Mouse (Mus musculus): ENCODE results near the gene Foxp1. TPM values are rescaled to one million over a fixed set of nuclear protein-coding genes. Genes with fewer than 3 reads are reported as not detected.

Gene Foxp1
- polyA plus RNA-seq, 1 experiment, result 68.1 TPM

GRCm38 (mm10) chr6:99028989-99029305 is 493.6 kb downstream of the Foxp1 start:
- TF ChIP-seq CTCF (IDR thresholded peaks at IDR 0.05; ENCODE audit: borderline replicate concordance, extremely low read depth, insufficient read depth, insufficient read length) (no peak), POLR2A (IDR thresholded peaks at IDR 0.05; ENCODE audit: borderline replicate concordance, extremely low read depth, insufficient read depth, insufficient read length, poor library complexity, severe bottlenecking) (no peak)

GRCm38 (mm10) chr6:99028161-99028988 is 494.1 kb downstream of the Foxp1 start:
- peak; percentile 86 for DNase-seq (ENCODE audit: low read depth)
- TF ChIP-seq CTCF (IDR thresholded peaks at IDR 0.05; ENCODE audit: borderline replicate concordance, extremely low read depth, insufficient read depth, insufficient read length) (0 out of 2 replicates have a peak, but pooled peaks have one; percentile 10), POLR2A (IDR thresholded peaks at IDR 0.05; ENCODE audit: borderline replicate concordance, extremely low read depth, insufficient read depth, insufficient read length, poor library complexity, severe bottlenecking) (0 out of 2 replicates have a peak, but pooled peaks have one; percentile 37)

More at GRCm38 (mm10) chr6:99028989-99029305, 493.6 kb downstream of the Foxp1 start:
- no peak for DNase-seq (ENCODE audit: low read depth)

- TF ChIP-seq CTCF (IDR thresholded peaks at IDR 0.05; ENCODE audit: borderline replicate concordance, extremely low read depth, insufficient read depth, insufficient read length) (no peak), POLR2A (IDR thresholded peaks at IDR 0.05; ENCODE audit: borderline replicate concordance, extremely low read depth, insufficient read depth, insufficient read length, poor library complexity, severe bottlenecking) (no peak; the same call in 1 of the 2 replicates)
- DNase-seq (ENCODE audit: low read depth), result peak; percentile 70
These were observed 494.9 kb downstream of the Foxp1 start for GRCm38 (mm10) chr6:99027542-99028160.

- no peak for DNase-seq (ENCODE audit: low read depth)
- TF ChIP-seq CTCF (IDR thresholded peaks at IDR 0.05; ENCODE audit: borderline replicate concordance, extremely low read depth, insufficient read depth, insufficient read length) (no peak), POLR2A (IDR thresholded peaks at IDR 0.05; ENCODE audit: borderline replicate concordance, extremely low read depth, insufficient read depth, insufficient read length, poor library complexity, severe bottlenecking) (no peak)
These were observed 495.6 kb downstream of the Foxp1 start for GRCm38 (mm10) chr6:99026635-99027541.

- DNase-seq (ENCODE audit: low read depth), result no peak
- no peak for TF ChIP-seq CTCF (IDR thresholded peaks at IDR 0.05; ENCODE audit: borderline replicate concordance, extremely low read depth, insufficient read depth, insufficient read length)
- TF ChIP-seq POLR2A (IDR thresholded peaks at IDR 0.05; ENCODE audit: borderline replicate concordance, extremely low read depth, insufficient read depth, insufficient read length, poor library complexity, severe bottlenecking), result no peak
These were observed 496.5 kb downstream of the Foxp1 start for GRCm38 (mm10) chr6:99026040-99026439.

GRCm38 (mm10) chr6:99024588-99024987 is 497.9 kb downstream of the Foxp1 start:
- TF ChIP-seq CTCF (IDR thresholded peaks at IDR 0.05; ENCODE audit: borderline replicate concordance, extremely low read depth, insufficient read depth, insufficient read length) (no peak), POLR2A (IDR thresholded peaks at IDR 0.05; ENCODE audit: borderline replicate concordance, extremely low read depth, insufficient read depth, insufficient read length, poor library complexity, severe bottlenecking) (no peak)
- no peak for DNase-seq (ENCODE audit: low read depth)

GRCm38 (mm10) chr6:99020570-99021444 is 501.7 kb downstream of the Foxp1 start:
- TF ChIP-seq CTCF (IDR thresholded peaks at IDR 0.05; ENCODE audit: borderline replicate concordance, extremely low read depth, insufficient read depth, insufficient read length) (no peak), POLR2A (IDR thresholded peaks at IDR 0.05; ENCODE audit: borderline replicate concordance, extremely low read depth, insufficient read depth, insufficient read length, poor library complexity, severe bottlenecking) (no peak)
- DNase-seq (ENCODE audit: low read depth), result no peak

GRCm38 (mm10) chr6:99019716-99020115 is 502.8 kb downstream of the Foxp1 start:
- DNase-seq (ENCODE audit: low read depth), result no peak
- TF ChIP-seq CTCF (IDR thresholded peaks at IDR 0.05; ENCODE audit: borderline replicate concordance, extremely low read depth, insufficient read depth, insufficient read length), result no peak
- no peak for TF ChIP-seq POLR2A (IDR thresholded peaks at IDR 0.05; ENCODE audit: borderline replicate concordance, extremely low read depth, insufficient read depth, insufficient read length, poor library complexity, severe bottlenecking)

GRCm38 (mm10) chr6:99019266-99019665 is 503.3 kb downstream of the Foxp1 start:
- DNase-seq (ENCODE audit: low read depth), result peak; percentile 54
- TF ChIP-seq POLR2A (IDR thresholded peaks at IDR 0.05; ENCODE audit: borderline replicate concordance, extremely low read depth, insufficient read depth, insufficient read length, poor library complexity, severe bottlenecking) (no peak), CTCF (IDR thresholded peaks at IDR 0.05; ENCODE audit: borderline replicate concordance, extremely low read depth, insufficient read depth, insufficient read length) (no peak)

- TF ChIP-seq CTCF (IDR thresholded peaks at IDR 0.05; ENCODE audit: borderline replicate concordance, extremely low read depth, insufficient read depth, insufficient read length), result no peak
- no peak for DNase-seq (ENCODE audit: low read depth)
These were observed 508.5 kb downstream of the Foxp1 start for GRCm38 (mm10) chr6:99013866-99014502.

All from brain, embryonic 14.5 days (tissue).